Mouse (Mus musculus): ENCODE data around the gene Mrpl48. TPM values are rescaled to one million over a fixed set of nuclear protein-coding genes. Genes with fewer than 3 reads are reported as not detected.

The Mrpl48 gene
- polyA plus RNA-seq, 1 experiment = 7.8 TPM

- 3% methylated on average over 4 of the region's 4 CpGs for WGBS
These were observed 809 bp upstream of the Mrpl48 start for GRCm38 (mm10) chr7:100608910-100609309.

GRCm38 (mm10) chr7:100607214-100608129 is 629 bp downstream of the Mrpl48 start, which contains the start of gene Rab6a:
Rab6a (plus strand) TSS chr7:100607410.
- peak within 1 kb of the TSS; percentile 97 for H3K27ac ChIP-seq (ENCODE audit: insufficient read depth, low read depth, low read length)
- H3K4me1 ChIP-seq (ENCODE audit: control insufficient read depth, insufficient read depth, insufficient read length, low read length) = peaks cover 3% of the 10 kb centered on the region; the same call in 1 of the 2 replicates
- no peaks in the 10 kb centered on the region for H3K36me3 ChIP-seq (ENCODE audit: control insufficient read depth, insufficient read depth, low read length)
- TF ChIP-seq CTCF (IDR thresholded peaks at IDR 0.05; ENCODE audit: extremely low read depth, insufficient read length, insufficient replicate concordance, low read depth, low read length) (no peak), POLR2A (IDR thresholded peaks at IDR 0.05; ENCODE audit: low read depth, low read length) (peak; percentile 83)
- H3K27me3 ChIP-seq (ENCODE audit: control insufficient read depth, insufficient read depth, low read length) = no peaks in the 10 kb centered on the region
- WGBS = under 1% methylated on average over 103 of the region's 105 CpGs
- peak within 1 kb of the TSS; percentile 83 for H3K4me3 ChIP-seq (ENCODE audit: low read depth, low read length)

More at GRCm38 (mm10) chr7:100608910-100609309, 809 bp upstream of the Mrpl48 start:
- Histone ChIP-seq H3K27ac (ENCODE audit: insufficient read depth, low read depth, low read length) (peak overlapping the region; percentile 97), H3K27me3 (ENCODE audit: control insufficient read depth, insufficient read depth, low read length) (no peaks in the 10 kb centered on the region), H3K4me3 (ENCODE audit: low read depth, low read length) (peak overlapping the region; percentile 83), H3K4me1 (ENCODE audit: control insufficient read depth, insufficient read depth, insufficient read length, low read length) (peaks cover 7% of the 10 kb centered on the region), H3K36me3 (ENCODE audit: control insufficient read depth, insufficient read depth, low read length) (0 out of 2 replicates have a peak, but pooled peaks cover 1% of the 10 kb centered on the region)
- no peak for TF ChIP-seq POLR2A (IDR thresholded peaks at IDR 0.05; ENCODE audit: low read depth, low read length)
- no peak for TF ChIP-seq CTCF (IDR thresholded peaks at IDR 0.05; ENCODE audit: extremely low read depth, insufficient read length, insufficient replicate concordance, low read depth, low read length)

- TF ChIP-seq CTCF (IDR thresholded peaks at IDR 0.05; ENCODE audit: extremely low read depth, insufficient read length, insufficient replicate concordance, low read depth, low read length) (no peak), POLR2A (IDR thresholded peaks at IDR 0.05; ENCODE audit: low read depth, low read length) (no peak)
- 71% methylated on average over 5 of the region's 5 CpGs for WGBS
- no peaks in the 10 kb centered on the region for H3K36me3 ChIP-seq (ENCODE audit: control insufficient read depth, insufficient read depth, low read length)
- H3K4me1 ChIP-seq (ENCODE audit: control insufficient read depth, insufficient read depth, insufficient read length, low read length) = no peaks in the 10 kb centered on the region
- H3K27ac ChIP-seq (ENCODE audit: insufficient read depth, low read depth, low read length) = no peak overlapping the region
- H3K27me3 ChIP-seq (ENCODE audit: control insufficient read depth, insufficient read depth, low read length) = no peaks in the 10 kb centered on the region
- H3K4me3 ChIP-seq (ENCODE audit: low read depth, low read length) = no peak overlapping the region
These were observed 7.9 kb downstream of the Mrpl48 start for GRCm38 (mm10) chr7:100600211-100600610.

GRCm38 (mm10) chr7:100593349-100593748 is 14.8 kb downstream of the Mrpl48 start:
- H3K36me3 ChIP-seq (ENCODE audit: control insufficient read depth, insufficient read depth, low read length) = no peaks in the 10 kb centered on the region
- TF ChIP-seq CTCF (IDR thresholded peaks at IDR 0.05; ENCODE audit: extremely low read depth, insufficient read length, insufficient replicate concordance, low read depth, low read length) (no peak), POLR2A (IDR thresholded peaks at IDR 0.05; ENCODE audit: low read depth, low read length) (no peak)
- no peak overlapping the region for H3K4me3 ChIP-seq (ENCODE audit: low read depth, low read length)
- H3K27ac ChIP-seq (ENCODE audit: insufficient read depth, low read depth, low read length) = no peak overlapping the region
- H3K27me3 ChIP-seq (ENCODE audit: control insufficient read depth, insufficient read depth, low read length) = no peaks in the 10 kb centered on the region
- H3K4me1 ChIP-seq (ENCODE audit: control insufficient read depth, insufficient read depth, insufficient read length, low read length) = peaks cover 2% of the 10 kb centered on the region; the same call in 1 of the 2 replicates

- peak overlapping the region; percentile 95 for H3K27ac ChIP-seq (ENCODE audit: insufficient read depth, low read depth, low read length)
- WGBS = 3% methylated on average over 2 of the region's 2 CpGs
- no peaks in the 10 kb centered on the region for H3K27me3 ChIP-seq (ENCODE audit: control insufficient read depth, insufficient read depth, low read length)
- no peak for TF ChIP-seq POLR2A (IDR thresholded peaks at IDR 0.05; ENCODE audit: low read depth, low read length)
- no peak for TF ChIP-seq CTCF (IDR thresholded peaks at IDR 0.05; ENCODE audit: extremely low read depth, insufficient read length, insufficient replicate concordance, low read depth, low read length)
- H3K36me3 ChIP-seq (ENCODE audit: control insufficient read depth, insufficient read depth, low read length) = no peaks in the 10 kb centered on the region
- H3K4me1 ChIP-seq (ENCODE audit: control insufficient read depth, insufficient read depth, insufficient read length, low read length) = peaks cover 2% of the 10 kb centered on the region; the same call in 1 of the 2 replicates
- H3K4me3 ChIP-seq (ENCODE audit: low read depth, low read length) = no peak overlapping the region
These were observed 16.6 kb downstream of the Mrpl48 start for GRCm38 (mm10) chr7:100591522-100591852.

GRCm38 (mm10) chr7:100590845-100591521 is 17.1 kb downstream of the Mrpl48 start:
- TF ChIP-seq CTCF (IDR thresholded peaks at IDR 0.05; ENCODE audit: extremely low read depth, insufficient read length, insufficient replicate concordance, low read depth, low read length) (no peak), POLR2A (IDR thresholded peaks at IDR 0.05; ENCODE audit: low read depth, low read length) (peak; percentile 82)
- Histone ChIP-seq H3K36me3 (ENCODE audit: control insufficient read depth, insufficient read depth, low read length) (no peaks in the 10 kb centered on the region), H3K27ac (ENCODE audit: insufficient read depth, low read depth, low read length) (peak overlapping the region; percentile 95), H3K4me1 (ENCODE audit: control insufficient read depth, insufficient read depth, insufficient read length, low read length) (peaks cover 2% of the 10 kb centered on the region; the same call in 1 of the 2 replicates), H3K4me3 (ENCODE audit: low read depth, low read length) (peak overlapping the region; percentile 64), H3K27me3 (ENCODE audit: control insufficient read depth, insufficient read depth, low read length) (no peaks in the 10 kb centered on the region)
- under 1% methylated on average over 20 of the region's 20 CpGs for WGBS

- Histone ChIP-seq H3K4me1 (ENCODE audit: control insufficient read depth, insufficient read depth, insufficient read length, low read length) (peaks cover 2% of the 10 kb centered on the region; the same call in 1 of the 2 replicates), H3K4me3 (ENCODE audit: low read depth, low read length) (peak overlapping the region; percentile 64), H3K27me3 (ENCODE audit: control insufficient read depth, insufficient read depth, low read length) (no peaks in the 10 kb centered on the region), H3K27ac (ENCODE audit: insufficient read depth, low read depth, low read length) (peak overlapping the region; percentile 78), H3K36me3 (ENCODE audit: control insufficient read depth, insufficient read depth, low read length) (no peaks in the 10 kb centered on the region)
- 7% methylated on average over 7 of the region's 7 CpGs for WGBS
- no peak for TF ChIP-seq CTCF (IDR thresholded peaks at IDR 0.05; ENCODE audit: extremely low read depth, insufficient read length, insufficient replicate concordance, low read depth, low read length)
- TF ChIP-seq POLR2A (IDR thresholded peaks at IDR 0.05; ENCODE audit: low read depth, low read length) = no peak
These were observed 17.6 kb downstream of the Mrpl48 start for GRCm38 (mm10) chr7:100590504-100590844.
